Mouse (Mus musculus) layer of hippocampus, adult 9-10 months (tissue): ENCODE measurements at regions not wholly inside any gene's neighbourhood (a gene's known extent, or its start where the extent isn't known, plus 50 kb on each side); places are given as distances from the start of the nearest gene placed in this dataset.
A peak's percentile ranks its signal among the peaks of the same experiment; 100 is the strongest.
"Not testable (repeated sequence)": the region's sequence is repeated elsewhere in the genome, so short reads cannot be mapped to it uniquely, and the experiment has no call there.

Source experiments
- DNase-seq: peaks from one replicate; pipeline ENCODE4 v3.0.0; 2022; ENCODE audit warnings: low spot score

DNA sequence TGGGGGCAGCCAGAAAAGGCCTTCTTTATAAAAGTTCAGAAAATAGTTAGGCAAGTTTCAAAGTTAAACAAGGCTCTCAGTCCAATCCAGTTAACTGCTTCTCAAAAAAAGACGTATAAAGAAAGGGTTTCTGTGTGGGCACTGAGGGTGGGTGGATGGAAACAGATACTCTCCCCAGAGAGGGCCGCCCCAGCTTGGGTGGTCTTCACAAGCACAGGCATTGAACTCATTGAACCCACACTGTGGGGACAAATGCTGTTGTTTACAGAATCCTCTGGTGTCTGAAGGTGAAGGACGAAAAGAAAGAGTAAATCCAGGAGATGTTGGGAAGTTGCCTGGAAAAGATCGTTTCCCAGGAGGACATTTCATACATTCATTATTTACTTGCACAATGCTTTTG lies 253.9 kb downstream of the Trib2 start:
- no peak for DNase-seq

DNA sequence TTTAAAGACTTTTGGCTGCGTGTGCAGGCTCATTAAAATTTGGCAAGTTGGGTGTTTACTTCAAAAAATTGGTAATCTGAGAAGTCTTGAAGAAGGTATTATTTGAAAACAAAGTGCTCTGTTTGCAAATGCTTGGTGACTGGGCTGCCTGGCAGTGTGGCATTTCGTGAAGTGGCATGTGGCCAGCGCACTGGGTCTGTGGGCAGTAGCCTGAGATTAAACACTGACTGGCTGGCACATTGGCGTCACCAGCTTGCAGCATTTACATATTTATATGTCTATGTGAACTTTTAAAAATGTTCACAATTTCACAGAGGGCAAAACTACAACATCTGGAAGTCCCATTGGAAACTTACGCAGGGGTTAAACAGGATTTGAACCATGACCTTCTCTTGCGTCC lies 261.3 kb downstream of the Trib2 start:
- DNase-seq, result no peak

DNA sequence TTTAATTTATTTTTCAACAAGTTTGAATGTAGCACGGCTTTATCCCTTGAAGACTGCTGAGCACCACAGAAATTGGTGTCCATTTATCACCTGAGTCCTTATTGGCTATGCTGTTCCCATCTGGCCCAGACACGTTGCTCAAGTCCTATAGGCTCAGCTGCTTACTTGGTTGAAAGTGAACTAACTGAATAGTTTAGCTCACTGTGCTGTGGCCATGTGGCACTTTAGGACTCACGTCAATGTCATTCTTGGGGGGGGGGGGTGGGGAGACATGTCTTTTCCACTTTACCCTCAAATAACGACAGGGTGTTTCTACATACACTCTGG lies 263.1 kb downstream of the Trib2 start:
- DNase-seq, result no peak

DNA sequence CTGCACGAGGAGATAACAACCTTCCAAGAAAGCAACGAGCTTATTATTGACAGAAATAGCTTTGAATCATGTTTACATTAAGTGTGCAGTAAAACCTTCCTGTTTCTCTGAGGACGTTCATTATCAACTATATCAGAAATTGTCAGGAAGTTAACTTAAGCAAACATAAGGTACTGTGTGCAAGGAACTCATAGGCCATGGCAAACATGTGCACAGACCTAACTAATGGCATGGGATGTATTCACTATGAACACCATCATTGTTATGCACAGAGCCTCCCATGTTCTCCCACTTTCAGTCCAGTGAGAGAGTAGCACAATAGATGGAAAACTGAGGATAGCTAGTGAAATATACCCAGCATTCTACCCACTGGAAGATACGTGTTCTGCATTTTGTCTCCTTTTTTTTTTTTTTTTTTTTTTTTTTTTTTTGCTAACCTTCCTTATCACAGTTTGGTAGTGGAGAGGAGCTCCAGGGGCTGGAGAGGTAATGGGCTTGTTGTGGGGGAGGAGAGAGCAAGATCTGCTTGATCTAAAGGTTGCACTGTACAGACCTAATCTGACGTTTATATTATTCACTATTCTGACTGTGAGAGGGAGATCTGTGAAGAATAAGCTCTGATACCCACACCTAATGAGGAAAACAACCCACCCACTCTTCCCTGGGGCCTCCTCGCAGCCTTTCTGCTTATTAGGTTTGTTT lies 263.6 kb downstream of the Trib2 start:
- no peak for DNase-seq

DNA sequence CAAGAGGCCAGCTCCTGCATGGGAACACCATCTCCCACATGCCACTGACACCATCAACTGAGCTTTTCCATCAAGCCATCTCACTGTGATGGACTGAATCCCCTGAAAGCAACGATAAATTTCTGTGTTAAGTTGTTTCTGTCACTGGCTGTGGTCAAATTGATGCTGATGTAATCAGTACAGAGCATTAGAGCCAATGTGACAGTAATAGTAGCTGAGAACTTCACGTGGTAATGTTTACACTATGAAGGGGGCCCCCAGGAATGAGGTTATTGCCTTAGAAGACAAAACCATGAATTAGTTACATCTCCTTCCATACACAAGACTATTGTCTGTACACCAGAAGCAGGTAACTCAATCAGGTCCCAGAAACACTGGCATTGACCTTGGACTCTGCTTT lies 264.5 kb downstream of the Trib2 start:
- no peak for DNase-seq

DNA sequence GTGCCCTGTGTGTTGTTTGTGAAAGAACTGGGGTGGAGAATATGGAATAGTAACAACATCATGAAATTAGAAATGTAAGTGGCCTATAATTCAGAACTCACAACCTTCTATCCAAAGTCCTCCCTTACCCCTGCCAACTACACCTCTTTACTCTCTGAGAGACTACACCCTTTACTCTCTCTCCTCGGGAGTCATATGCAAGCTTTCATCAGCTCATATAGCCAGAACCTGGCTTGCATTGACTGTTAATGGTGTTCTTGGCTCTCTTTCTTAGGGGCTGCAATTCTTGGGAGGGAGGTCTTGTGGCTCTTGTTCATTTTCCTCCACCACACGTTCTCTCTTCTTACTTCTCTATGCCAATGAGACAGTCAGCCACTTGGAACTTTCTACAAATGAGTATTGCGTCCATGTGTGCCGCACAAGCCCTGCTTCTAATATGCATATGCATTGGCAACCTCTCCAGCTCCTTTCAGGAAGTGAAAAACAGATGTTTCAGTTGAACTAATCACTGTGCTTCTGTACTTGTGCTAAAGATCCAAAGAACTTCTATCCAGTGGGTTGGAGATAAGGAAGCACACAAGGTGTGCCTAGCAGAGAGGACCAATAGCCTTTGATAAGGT lies 265.3 kb downstream of the Trib2 start:
- DNase-seq, result no peak

DNA sequence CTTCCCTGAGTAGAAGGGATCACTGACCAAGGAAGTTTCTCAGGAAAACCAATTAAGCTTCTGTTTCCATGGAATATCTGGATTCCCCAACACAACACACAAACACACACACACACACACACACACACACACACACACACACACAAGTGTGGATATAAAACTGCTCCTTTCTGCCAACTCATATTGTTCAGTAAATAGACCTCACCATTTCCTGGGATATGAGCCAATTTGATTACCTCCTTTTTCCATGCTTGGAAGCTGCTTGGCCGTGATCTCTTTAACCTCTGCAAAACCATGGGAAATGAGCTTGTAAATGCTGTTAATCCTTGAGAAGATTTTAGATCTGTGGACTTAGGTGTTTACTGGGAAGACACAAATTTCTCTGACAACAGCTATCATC lies 272.4 kb downstream of the Trib2 start:
- DNase-seq, result no peak

DNA sequence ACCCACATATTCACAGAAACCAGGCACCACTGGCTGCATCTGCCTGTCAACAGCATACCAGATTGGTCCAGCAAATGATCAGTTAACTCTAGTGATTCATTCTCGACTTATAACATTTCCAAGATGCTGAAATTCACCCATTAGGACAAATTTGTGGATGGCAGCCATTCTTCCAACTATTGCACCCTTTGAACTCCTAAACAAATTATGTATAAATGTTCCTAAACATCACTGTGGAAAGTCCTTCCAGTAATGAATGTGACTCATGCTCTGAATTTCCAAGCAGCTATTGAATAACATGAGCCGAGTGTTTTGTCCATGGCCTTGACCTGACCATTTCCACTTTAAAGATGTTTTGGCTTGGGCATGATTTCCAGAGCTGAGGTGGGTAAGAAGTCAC lies 274.2 kb downstream of the Trib2 start:
- DNase-seq, result no peak

DNA sequence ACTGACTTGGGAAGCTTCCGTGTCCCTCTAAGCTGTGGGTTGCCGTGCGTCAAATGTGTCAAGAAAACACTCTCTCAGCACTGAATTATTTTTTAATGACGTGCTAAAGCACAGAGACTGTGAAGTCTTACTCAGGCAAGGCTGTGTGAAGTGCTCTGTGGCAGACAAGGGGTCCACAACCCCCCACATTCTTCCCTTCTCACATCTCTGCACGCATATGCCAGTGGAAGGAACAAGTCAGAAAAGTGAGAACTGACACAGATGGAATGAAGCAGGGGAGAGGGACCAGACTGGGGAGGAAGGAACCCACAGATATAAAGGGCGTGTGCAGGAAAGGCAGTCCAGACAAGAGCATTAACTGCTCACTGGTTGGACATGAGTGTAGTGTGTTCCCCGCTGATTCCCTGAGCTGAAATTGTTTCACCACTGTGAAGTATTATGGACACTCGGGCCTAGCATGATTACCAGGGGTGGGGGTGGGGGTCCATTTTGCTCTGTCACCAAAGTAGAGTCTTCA lies 279.8 kb downstream of the Trib2 start:
- no peak for DNase-seq

DNA sequence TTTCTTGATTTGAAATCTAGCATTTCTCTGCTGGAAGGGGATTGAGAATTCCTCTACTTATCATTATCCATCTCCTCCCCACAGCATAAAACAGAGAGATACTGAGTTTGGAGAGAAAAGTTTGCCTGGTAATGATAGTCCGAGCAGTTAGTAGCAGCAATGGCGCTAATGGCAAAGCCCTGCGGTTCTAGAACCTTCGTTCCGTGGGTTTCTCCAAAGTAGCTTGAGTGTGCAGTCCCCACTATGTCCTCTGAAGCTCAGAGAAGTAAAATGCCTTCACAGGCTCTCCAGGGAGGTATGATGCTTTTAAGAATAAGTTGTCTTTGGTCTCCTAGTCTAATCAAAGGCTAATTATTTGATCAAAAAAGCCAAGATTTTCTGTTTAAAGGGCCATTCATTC lies 280.5 kb downstream of the Trib2 start:
- no peak for DNase-seq

DNA sequence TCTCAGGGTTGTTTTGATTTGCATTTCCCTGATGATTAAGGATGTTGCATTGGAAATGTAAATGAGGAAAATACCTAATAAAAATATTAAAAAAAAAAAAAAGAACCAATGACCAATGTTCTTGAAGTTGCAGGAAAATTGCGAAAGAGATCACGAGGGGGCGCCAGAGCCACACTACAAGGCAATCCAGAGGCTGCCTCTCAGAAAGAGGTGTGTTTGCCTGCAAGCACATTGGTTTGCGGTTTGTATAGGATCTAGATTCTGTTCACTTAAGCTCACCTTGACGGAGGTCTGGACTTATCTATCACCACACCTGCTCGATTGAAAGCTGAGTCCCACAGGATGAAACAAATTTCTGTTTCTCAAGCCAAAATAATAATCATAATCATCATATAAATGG lies 280.9 kb downstream of the Trib2 start:
- DNase-seq, result peak; percentile 79

DNA sequence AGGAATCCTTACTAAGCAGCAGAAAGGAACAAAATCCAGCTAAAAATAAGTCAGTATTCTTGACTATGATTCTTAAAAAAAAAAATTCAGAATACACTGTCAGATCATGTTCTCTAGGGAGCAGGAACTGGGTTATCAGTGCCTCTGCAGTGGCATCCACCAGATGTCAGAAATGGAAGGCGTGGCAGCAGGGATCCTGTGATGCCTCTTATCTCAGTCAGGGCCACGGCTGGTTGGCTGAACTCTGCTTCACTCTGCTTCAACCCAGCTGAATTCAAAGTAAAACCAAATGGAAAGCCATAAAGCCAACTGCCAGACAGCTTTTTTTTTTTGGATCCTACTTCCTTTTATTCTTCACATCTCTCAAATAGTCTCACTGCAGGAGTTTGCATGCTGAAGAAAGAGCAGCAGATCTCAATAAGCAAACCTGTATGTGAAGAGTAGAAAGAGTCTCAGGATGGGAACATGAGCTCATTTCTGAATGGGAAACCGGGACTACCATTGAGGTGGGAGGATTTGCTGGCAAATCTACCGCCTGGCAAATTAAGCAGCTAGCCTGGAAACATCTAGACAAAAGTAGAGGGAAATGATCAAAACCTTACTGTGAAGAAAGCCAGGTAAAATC lies 295.8 kb downstream of the Trib2 start:
- DNase-seq, result no peak

DNA sequence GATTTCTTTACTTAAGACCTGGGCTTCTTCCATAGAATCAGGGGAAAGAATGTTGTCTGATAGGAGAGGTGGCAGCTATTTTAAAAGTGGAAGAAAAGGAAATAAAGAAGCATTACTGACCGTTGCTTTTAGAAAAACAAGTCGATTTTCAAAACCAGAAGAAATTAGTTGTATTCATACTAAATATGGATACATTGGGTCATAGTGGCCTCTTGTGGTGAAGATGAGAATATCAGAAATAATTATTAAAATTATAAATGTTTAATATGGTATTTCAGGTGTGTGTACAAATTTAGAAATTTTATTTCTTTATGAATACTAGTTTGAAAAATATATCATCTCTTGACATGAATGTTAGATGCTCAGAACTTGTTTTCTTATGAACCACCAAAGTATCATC lies 304.7 kb downstream of the Trib2 start:
- DNase-seq, result no peak

DNA sequence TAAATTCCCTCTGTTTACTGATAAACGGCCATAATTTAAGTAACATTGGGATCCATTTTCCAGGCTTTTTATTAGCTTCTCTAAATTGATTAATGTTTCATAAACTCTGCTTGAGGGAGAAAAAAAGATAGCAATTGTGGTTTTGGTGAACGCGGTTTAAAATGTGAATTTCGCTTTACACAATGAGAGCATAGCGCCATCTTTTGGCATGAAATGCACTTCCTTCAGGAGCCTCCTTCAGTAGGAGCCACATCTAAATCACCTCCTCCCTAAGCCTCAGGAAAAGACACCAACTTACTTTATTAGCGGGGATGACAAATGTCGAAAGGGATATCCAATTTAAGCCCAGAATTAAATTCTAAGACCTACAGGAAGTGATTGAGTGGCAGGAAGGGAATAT lies 309.1 kb downstream of the Trib2 start:
- peak; percentile 29 for DNase-seq

DNA sequence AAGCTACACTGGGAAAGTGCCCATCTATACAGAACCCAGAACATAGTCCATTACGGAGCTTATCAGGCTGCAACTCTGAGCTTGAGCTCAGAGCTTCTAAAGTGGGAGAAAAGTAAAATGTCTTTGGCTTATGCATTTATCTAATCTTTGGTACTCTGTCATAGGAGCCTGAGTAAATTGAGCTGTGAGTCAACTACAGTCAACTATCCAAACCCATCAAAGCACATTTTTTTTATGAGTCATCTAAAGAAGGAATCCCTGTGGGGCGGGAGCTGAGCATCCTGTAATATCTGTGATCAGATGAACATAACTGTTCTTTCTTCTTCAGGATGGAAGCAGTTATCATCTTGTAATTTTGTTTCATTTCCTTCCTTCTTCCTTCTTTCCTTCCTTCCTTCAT lies 323.1 kb downstream of the Trib2 start:
- DNase-seq, result no peak

DNA sequence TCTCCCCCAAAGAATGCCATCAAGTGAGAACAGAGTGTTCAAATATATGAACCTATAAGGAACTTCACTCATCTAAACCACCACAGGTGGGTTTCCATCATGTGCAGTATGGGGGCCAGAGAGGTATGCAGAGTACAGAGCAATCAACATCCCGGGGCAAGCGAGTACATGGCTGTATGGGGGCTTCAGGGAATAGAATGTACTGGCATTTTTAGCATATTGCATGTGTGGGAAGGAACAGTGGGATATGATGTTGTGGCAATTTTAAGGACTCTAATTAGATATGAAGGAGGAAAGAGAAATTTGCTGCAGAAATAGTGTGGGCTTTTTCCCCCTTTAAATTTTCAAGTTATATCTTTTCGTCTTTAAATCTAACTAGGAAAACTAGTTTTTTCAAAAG lies 344.0 kb downstream of the Trib2 start:
- DNase-seq, result no peak

DNA sequence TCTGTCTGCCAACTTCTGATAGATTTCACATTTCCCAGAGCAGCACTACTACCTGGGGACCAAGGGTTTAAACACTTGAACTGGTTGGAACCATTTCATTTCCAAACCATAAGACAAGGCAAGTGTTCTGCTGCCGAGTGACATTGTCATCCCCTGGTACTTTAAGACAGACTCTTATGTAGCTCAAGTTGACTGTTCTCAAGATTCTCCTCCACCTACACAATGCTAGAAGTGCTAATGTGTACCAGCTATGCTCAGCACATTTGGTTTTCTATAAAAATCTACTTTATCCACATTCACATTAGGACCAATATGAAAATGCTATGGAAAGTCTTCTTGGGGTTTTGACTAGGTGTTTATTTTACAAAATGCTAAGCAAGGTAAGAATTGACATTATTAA lies 357.3 kb downstream of the Trib2 start:
- DNase-seq, result peak; percentile 3

DNA sequence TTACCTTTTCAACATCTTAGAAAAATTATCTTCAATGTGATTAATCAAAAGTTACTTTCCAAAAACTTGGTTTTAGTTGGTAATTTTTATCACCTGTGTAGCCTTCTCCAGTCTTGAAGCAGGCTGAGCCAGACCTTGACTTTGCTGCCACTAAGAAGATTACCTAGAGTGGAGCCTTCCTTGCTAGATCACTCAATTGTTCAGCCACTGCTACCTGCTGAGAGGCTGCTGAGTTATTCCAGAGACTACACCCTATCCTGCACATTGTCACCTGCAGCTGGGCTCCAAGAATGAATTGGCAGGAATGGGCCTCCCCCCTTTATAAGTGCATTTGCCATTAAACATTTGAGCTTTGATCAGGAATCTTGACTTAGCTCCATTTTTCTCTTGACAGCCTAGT lies 360.4 kb downstream of the Trib2 start:
- not testable (repeated sequence) for DNase-seq

DNA sequence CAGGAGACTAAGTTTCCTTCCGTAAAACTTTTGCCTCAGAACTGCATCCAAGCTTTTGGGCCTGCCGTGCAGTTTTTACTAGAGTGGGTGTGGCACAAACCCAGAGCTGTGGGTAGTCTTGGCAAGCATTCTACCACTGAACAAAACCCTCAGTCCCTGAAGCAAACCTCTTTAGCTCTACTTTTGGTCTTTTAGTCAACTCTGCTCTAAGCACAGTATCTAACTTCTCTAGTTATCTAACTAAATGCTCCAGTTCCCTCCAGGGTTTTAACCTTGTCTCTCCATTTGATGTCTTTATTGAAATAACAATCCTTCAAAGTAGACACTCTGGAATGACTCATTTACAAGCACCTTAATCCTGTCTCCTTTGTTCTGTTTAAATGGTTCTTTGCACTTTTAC lies 361.0 kb downstream of the Trib2 start:
- DNase-seq, result no peak

DNA sequence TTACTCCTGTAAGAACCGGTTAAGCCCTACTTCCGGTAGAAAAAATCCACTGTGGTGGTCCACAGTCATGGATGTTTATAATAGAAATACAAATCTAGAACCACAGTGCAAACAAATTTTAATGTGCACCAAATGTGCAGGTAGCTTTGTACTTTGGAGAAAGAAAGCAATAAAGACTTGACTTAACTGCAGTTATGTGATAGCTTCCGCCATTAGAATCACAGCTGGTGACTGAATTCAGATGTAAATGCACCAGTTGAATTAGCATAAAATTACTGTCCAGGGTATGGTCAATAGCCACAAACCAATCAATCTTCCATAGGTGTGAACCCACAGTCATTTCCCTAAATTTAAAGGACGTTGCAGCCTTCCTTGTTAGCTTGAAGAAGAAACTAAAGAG lies 367.2 kb downstream of the Trib2 start:
- DNase-seq, result no peak

DNA sequence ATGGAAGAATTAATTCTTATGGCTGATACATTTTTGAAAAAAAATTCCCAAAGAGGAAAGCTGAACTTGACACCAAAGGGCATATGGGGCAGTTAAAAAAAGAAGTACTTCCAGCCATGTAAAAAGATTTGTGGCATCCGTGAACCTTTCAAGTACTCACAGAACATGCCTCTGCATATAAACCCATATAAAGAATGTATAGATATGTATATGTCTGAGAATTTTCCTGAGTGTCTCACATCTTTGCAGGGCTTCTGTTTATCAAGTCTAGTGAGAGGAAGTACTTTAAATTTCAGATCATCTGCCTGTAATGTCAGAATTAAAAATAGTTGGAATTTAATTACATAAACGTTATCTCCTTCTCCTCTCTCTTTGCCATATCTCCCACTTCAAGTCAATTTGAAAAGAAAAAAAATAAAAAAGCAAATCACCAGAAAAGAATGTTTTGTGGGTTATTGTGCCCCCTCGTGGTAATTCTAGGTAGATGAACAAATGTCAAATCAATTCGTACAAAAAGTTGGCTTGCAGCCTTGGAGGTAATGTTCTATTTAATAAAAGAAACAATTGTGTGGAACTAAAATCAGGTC lies 400.4 kb downstream of the Trib2 start:
- DNase-seq, result peak; percentile 38

DNA sequence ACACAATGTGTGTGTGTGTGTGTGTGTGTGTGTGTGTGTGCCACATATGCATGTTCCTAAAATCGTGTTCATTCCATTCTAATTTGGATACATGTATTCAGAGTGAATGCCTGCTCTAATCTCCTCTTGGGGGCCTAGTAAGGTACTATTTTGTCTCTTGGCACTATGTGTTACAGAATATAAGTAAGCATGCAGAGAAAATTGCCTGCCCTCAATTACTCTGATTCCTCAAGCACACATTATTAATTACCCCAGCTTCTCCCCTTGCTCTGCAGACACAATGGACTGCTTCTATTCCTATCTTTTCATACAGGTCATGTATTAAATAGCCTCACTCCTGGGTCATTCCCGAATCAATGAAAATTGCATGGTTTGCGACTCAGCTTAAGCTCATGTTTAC lies 406.3 kb downstream of the Trib2 start:
- no peak for DNase-seq

DNA sequence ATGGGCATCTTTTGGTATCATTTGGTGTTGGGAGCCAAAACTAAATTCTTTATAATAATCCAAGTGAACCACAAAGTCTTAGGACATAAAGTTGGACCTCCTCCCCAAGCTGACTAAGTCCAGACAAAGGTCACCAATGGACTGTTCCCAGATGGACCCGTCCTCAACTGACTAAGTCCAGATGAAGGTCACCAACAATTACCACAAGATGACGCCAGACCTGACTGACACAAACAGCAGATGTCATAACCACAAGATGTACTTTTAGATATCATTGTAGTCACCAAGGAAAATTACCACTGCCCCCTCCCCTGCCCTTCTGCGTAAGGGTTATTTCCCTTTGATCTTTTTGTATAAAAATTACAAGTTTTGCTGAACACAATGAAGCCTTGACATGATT lies 409.1 kb downstream of the Trib2 start:
- DNase-seq, result not testable (repeated sequence)
